Mouse (Mus musculus) monocyte, adult 5-6 weeks (primary cell): ENCODE results near the gene Cct8l1. TPM values are rescaled to one million over a fixed set of nuclear protein-coding genes. Genes with fewer than 3 reads are reported as not detected.

Experiments used
- ATAC-seq: fragments of 153-309, 156-312 bp; replicated peaks from 2 replicates; pipeline ENCODE4 v1.8.0; 2017; ENCODE audit warnings: mild to moderate bottlenecking; ENCODE audit not compliant: low TSS enrichment, insufficient number of reproducible peaks, severe bottlenecking, poor library complexity, low FRiP score
- total RNA-seq: library from RNA; stranded (forward); fragments of 200-1000, 200-491, 200-594 nt; gene quantifications from 3 replicates; pipeline ENCODE4 v1.2.3, GENCODE M21; 2017

Cct8l1 gene
- not detected in 3 replicates for total RNA-seq

DNA sequence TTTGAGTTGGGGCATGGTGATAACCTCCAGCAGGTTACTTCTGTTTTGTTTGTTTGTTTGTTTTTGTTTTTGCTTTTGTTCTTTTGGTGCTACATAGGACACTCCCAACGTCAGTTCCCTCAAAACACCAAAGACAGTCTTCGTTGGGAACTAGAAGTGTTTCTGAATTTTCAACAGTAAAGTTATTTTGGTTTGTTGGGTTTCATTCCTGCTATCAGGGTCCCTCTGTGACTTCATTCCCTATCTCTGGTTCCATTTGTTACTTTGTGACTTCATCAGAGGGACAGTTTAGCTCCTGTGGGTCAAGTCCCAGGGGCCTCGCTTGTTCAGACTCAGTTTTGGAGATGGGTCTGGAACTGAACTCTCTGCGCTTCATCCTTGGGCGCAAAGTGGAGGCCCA lies at the start of gene Cct8l1:
Gene Cct8l1 (plus strand): TSS at position 301 of the 400 bp plus-strand sequence.
- no peak for ATAC-seq

DNA sequence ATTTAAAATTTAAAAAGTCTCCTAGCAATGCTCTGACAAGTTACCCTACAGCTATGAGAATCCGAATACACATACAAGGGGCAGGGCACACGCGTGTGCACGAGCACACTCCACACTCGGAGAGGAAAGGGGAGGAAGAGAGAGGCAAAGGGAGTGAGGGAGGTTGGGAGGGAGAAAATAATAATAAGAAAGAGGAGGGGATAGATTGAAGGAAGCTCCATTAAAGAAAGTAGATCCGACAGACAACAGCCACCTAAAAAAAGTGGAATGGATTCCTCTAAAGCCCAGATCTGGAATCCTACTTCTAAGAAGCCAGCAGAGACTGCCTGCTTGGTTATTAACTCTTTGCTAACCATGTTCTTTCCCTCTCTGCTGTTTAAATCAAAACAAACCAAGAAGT lies 43.8 kb upstream of the Cct8l1 start:
- ATAC-seq, result no peak

DNA sequence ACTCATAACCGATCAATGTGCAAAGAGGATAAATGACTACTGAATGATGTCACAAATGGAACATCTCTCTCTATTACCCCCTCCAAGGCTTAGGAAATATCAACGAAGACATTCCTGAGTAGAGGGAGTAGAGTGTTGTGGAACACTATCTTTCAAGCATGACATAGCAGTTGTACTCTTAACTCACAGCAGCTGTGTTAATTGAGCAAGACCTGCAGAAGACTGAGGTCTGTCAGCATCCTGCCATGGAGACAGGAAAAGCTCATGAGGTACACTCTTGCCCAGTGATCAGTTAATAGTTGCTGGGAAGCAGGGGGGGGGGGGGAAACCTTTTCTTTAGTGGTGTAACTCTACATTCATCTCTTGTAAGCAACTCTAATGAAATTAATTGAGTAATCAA lies 40.1 kb upstream of the Cct8l1 start:
- no peak for ATAC-seq

DNA sequence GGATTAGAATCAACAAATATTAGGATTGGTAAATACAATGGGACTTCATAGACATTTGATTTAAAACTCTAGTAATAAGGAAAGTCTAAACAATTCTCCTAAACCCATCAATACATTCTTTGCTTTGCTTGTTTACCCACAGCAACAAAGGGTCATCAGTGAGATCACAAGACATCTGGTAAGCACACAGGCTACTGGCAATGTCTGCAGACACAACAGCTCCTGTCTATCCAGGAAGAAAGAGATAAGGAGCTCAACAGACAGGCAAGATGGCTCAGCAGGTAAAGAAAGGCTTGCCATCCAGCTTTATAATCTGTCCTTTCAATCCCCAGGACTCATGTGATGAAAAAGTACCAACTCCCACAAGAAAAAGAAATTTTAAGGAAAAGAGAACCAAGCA lies 37.0 kb upstream of the Cct8l1 start:
- no peak for ATAC-seq

DNA sequence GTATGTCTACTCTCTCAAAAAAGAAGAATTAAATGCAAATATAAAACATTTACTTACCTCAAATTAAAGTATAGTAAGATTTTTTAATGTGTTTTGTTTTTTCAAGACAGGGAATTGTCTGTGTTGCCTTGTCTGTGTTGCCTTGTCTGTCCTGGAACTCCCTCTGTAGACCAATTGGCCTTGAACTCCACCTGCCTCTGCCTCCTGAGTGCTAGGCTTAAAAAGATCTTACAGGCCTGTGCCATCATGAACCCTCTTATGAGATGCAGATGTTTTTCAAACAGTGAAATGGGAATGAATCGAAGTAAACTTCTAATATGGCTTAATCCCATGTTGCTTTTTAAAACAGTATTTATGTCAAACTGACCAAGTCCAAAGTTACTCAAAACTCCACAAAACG lies 19.2 kb upstream of the Cct8l1 start:
- ATAC-seq, result no peak

DNA sequence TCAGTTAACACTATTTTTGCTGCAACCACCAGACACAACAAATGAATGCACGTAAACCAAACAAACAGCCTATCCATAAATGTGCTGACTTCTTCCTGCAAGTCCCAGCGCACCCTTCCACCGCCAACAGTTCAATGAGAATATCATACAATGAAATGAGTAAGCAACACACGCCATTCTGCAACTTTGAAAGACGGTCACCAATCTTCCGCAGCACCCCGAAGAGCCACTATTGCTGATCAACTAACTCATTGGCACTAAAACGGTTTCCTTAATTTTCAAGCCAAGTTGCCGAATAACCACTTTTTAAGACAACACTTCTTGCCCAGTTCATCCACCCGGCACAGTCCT lies 18.5 kb upstream of the Cct8l1 start:
- no peak for ATAC-seq

DNA sequence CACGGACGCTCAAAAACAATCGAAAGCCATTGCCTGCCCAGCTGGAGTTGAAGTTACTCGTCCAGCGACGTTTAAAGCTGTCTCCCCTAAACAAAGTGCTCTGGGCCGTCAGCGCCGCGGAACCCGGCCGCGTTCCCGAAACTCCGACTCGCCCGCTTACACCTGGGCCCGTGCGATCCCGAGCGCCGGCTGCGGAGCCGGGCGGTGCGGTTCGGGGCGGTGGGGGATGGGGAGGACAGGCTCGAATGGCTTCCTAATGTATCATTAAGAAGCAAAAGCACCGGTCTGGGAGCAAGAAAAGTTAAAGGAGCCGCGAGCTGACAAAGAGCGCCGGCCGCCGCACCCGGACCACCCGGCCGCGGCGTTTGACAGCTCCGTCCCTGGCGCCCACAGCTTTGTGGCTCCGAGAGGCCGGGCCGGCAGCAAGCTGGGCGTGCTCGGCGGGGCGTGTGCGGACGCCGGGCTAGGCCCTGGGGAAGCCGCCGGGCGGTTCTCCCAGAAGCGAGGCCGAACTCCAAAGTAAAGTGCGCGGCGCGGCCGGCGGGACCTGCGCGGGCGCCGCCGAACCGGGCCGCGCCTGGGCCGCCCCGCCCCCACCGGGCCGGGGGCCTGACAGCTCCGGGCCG lies 18.0 kb upstream of the Cct8l1 start:
- no peak for ATAC-seq

DNA sequence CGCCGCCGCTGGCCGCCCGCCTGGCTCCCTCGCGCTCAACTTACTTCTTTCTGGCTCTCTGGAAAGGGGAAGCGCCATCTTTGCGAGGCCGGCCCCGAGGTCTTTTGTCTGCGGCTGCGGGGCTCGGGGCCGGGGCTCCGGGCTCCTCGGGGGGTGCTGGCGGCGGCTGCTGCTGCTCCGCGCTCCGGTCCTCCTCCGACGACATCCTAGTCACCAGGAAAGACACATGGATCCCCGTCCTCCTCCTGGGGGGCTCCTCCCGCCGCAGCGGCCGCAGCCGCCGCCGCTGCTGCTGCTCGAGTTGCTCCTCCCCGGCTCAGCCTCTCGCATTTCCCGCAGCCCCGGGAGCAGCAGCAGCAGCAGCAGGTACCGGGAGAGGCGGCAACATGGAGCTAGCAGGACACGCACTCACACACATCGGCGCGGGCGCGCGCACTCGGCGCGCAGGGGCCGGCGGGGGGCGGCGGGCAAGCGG lies 17.5 kb upstream of the Cct8l1 start, which contains the start of gene Kmt2c:
Gene Kmt2c (minus strand): TSS at position 438 of the 475 bp plus-strand sequence.
- 0 out of 2 replicates have a peak, but pooled peaks have one; percentile 6 for ATAC-seq

DNA sequence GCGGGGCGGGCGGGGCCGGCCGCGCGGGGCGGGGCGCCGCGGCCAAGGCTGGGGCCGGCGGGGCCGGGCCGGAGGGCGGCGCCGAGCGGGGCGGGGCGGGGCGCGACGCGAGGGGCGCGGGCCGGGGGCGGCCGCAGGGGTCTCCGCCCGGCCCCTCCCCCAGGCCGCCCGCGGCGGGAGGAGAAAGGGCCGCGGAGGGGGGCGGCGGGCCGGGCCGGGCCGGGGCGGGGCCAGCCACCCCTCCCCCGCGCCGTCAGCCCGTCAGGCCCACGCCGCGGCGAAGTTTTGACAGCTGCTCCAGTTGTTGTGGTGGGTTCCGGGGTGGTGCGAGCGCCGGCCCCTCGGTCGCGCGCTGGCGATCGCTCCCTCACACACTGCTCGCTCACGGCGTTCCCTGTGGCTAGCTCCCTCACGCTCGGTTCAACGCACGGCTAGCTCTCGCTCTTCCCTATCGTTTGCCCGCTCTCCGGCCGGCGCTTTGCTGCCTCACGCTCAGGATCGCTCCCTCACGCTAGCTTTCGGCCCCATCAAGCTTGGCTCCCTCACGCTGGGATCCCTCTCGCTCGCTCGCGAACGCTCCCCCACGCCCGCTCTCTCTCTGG lies 16.9 kb upstream of the Cct8l1 start:
- peak; percentile 41 for ATAC-seq

DNA sequence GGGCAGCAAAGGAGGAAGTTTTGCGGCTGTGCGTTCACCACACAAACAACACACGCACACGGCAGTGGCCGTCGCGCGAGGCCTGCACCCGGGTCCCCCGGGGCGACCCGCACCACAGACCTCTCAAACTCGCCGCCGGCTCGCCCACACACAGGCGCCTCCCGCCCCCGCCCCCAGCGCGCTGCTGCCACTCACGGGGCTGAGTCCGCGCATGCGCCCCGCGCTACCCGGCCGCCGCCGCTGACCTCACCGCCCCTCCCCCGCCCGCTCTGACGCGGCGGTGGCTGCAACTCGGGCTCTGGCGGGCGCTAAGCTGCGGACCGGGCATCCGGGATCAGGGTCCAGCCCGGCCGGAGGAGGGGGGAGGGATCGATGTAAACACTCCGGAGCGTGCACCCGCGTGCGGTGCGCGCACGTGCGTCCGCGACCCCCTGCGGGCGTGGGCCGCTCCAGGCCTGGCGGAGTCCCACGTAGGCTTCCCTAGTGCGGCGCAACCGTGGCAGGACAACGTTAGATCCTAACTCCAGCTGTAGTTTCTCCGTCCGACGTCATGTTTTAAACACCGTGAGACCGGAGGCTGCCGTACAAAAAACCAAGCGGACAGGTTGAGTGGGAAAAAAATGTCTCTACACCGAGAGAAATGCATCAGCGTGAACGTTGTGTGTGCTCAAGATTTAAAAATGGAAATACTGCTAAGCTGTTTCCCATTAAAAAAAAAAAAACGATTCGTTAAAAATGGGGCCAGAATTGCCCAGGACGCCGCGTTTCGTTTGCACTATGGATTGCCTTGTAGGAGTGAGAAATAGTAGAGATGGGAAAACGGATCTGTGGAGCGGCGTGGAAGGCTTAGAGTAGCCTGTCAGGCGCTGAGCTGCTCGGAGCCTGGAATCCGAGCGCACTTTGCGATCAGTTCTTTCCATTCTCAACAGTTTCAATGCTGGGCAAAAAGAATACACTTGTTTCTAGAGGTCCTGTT lies 16.2 kb upstream of the Cct8l1 start:
- peak; percentile 71 for ATAC-seq

DNA sequence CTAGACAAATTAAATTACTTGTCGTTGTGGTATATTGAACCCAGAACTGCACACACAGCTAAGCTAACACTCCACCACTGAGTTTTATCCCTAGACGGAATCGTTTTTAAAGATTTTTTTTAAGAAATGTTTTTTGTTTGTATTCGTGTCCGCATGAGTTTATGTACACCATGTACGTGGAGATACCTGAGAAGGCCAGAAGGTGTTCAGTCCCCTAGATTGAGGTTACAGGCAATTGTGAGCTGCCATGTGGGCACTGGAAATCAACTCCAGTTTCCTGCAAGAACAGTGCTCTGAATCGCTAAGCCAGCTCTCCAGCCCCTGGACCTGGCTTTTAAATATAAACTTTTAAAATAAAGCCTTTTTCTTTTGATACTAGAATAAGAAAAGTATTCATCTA lies 15.2 kb upstream of the Cct8l1 start:
- ATAC-seq, result no peak

DNA sequence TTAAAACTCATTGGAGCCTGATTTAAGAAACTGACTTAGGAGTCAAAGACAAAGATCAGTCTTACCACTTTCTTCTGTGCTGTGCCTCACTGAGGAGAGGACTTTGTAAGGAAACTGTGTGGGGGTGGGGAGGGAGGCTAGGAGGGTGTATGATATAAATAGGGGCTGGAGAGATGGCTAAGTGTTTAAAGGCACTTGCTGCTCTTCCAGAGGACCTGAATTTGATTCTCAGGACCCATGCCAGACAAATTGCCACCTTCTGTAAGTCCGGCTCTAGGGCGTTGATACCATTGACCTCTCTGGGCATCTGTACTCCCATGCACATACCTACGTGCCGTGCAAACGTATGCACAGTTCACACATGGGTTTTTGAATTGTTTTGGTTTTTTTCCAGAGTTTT lies 9.8 kb upstream of the Cct8l1 start:
- ATAC-seq, result no peak

DNA sequence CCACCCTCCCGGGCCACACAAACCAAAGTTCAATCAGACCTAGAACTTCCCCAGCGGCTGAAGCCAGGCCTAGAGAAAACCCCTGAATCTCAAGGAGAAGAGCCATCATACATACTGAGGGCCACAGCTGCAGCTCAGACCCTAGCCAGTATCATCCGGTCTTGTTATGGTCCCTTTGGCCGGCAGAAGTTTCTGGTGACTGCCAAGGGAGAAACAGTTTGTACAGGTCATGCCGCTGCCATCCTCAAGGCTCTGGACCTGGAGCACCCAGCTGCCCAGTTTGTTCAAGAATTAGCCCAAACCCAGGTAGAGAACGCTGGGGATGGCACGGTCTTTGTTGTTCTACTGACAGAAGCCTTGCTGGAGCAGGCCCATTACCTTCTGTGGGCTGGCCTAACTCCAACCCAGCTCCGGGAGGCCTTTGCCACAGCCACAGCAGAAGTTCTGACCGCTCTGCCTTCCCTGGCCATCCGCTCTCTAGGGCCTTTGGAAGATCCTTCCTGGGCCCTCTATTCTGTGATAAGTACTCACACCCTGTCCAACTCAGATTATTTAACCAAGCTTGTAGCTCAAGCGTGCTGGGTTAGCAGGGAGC lies 531 bp downstream of the Cct8l1 start:
- no peak for ATAC-seq

DNA sequence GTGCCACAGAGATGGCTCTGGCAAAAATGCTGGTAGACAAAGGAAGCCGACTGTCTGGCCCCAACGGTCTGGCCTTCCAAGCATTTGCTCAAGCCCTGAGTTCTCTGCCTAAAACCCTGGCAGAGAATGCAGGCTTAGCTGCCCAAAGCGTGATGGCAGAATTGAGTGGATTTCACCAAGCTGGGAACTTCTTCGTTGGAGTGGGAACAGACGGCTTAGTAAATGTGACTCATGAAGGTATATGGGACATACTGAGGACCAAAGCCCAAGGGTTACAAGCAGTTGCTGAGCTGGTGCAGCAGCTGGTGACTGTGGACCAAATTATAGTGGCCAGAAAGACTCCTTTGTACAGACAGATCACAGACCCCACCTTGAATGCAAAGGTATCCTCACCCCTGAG lies 1.7 kb downstream of the Cct8l1 start:
- ATAC-seq, result no peak

DNA sequence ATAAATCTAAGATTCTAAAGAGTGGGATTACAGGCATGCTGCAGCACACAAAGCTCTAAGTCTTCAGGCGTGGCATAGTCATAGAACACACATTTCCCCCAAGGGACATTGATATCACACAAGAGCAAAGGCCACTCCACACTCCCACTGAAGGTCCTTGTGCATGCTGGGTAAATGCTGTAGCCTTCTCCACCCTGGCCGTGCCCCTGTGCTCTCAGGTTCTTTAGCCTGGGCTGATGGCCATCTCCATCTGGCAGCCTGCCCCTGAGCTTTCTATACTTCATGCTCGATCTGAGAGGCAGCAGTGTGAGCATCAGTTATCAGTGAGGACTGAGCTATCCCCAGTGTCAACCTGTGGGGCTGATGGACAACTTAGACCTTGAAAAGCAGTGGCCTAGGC lies 4.0 kb downstream of the Cct8l1 start:
- no peak for ATAC-seq

DNA sequence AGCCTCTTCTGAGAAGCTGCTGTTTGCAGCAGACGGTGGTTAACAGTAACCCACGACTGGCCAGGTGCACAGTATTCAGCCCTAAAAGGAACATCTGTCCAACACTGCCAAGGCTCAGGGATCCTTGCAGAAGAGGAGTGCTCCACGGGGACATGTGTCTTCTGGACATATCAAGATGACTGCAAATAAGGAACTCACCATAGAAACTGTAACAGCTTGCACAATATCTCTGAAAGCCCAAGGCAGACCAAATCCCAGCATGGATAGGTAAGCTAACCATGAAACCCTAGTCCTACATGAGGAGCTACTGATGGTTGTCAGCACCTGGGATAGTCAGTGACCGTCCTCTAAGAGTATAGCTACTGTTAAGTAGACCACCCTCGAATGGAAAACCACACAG lies 5.6 kb downstream of the Cct8l1 start:
- ATAC-seq, result no peak

DNA sequence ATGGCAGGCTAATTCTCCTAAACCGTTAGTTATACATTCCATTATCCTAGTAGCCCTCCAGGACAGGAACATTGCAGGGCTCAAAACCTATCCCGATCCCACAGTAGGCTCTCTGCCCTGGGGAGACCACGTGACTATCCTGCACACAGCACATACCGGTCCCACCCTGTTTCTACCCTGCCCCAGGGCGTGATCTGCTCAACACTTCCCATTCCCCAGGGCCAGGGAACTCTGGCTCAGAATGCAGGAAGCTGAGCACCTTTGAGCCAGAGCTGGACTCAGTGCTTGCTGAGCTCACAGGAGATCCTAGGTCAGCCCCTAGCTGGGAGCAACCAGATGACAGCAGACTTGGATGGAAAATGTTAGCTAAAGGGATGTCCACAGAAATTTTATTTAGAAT lies 10.2 kb downstream of the Cct8l1 start:
- no peak for ATAC-seq

DNA sequence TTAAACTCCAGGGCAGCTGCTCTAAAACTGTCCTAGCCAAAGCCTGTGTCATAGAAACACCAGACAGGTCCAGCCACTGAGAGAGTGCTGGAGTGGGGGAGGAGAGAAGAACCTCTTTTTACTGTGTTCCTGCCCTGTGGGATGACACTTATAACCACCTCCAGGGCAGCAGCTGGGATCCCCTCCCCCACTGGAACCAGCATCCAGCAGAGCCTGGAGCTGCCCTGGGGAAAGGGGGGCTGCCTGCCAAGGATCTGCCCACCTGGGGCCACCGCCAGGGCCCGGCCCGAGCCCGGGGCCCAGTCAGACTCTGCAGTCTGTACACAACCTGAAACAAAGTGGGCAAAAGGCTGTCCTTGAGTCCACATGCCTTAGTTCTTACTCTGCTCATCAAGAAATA lies 11.1 kb downstream of the Cct8l1 start:
- ATAC-seq, result no peak

DNA sequence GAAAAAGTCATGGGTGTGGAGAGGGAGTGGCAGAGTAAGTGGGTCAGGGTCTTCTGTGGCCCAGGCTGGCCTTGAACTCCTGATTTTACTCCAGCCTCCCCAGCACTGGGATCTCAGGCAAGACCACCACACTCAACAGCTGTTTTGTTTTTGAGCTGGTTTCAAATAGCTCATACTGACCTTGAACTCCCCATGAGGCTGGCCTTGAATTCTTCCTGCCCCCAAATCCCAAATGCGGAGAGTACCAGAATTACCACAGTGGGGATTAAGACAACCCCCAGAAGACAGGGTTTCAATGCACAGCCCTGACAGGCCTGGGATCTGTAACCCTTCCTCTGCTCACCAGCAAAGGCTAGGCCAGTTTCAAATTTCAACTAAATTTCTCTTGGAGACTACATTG lies 12.1 kb downstream of the Cct8l1 start:
- ATAC-seq, result no peak
